Mouse (Mus musculus): Measurements from ENCODE around the gene A830031A19Rik. TPM values are rescaled to one million over a fixed set of nuclear protein-coding genes. Genes with fewer than 3 reads are reported as not detected.

Gene A830031A19Rik
- polyA plus RNA-seq, 2 experiments, result not detected

DNA sequence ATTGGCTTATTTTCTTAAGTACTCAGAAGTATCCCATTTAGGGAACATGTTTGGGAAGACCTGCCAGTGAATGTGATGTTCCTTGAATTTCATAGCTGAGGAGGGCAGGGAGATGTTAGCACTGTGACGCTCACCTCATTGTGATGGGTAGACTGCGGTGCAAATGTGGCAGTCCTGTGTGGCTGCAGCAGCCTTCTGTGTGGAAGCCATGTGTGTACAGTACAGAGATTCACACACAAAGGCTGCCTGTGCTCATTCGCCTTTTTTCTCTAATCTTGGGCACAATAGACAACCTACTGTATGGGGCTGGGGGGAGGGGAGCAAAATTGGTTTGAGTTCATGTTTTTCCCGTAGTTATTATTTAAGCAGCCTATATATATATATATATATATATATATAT, 9.7 kb upstream of the A830031A19Rik start:
- ATAC-seq (ENCODE audit: low FRiP score, low read depth) (no peak), DNase-seq (ENCODE audit: low spot score) (no peak)
- no peak for TF ChIP-seq POLR2A (IDR thresholded peaks at IDR 0.05; ENCODE audit: borderline replicate concordance, extremely low read depth, insufficient read depth, insufficient read length)
- Histone ChIP-seq H3K27ac (replicated peaks; ENCODE audit: low read depth, low read length) (no peak overlapping the region), H3K9ac (ENCODE audit: low read depth, low read length, severe bottlenecking) (no peak overlapping the region), H3K36me3 (ENCODE audit: control insufficient read depth, insufficient read depth, low read length) (peaks cover 45% of the 10 kb centered on the region), H3K4me2 (replicated peaks; ENCODE audit: low read depth, low read length, severe bottlenecking) (peak overlapping the region; percentile 22), H3K27me3 (ENCODE audit: control insufficient read depth, insufficient read depth, low read length) (no peaks in the 10 kb centered on the region), H3K9me3 (ENCODE audit: control insufficient read depth, low read length) (no peaks in the 10 kb centered on the region), H3K4me1 (ENCODE audit: control insufficient read depth, insufficient read depth, low read length) (peaks cover 19% of the 10 kb centered on the region; the same call in 1 of the 2 replicates), H3K4me3 (replicated peaks; ENCODE audit: low read length) (no peak overlapping the region)
- 58% methylated on average over 4 of the region's 4 CpGs for WGBS

DNA sequence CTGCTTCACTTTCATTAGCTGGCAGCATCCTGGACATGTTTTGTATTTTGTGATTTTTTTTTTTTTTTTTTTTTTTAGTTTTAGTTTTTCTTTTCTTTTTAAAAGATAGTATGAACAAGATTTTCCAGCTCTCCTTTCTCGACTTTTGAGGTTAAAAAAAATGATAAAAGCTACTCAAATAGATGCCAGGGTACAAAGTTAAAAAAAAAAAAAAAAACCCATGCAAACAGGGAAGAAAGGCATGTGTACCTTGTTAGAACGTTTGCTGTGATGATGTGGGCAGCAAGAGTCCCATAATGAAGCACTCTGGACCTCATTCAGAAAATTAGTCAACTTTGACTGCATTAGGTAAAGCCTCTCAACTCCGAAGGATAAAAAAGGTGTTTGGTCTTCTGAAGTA, 9.2 kb upstream of the A830031A19Rik start:
- 31% methylated on average over 3 of the region's 3 CpGs for WGBS
- peak overlapping the region; percentile 51; the same call in 1 of the 2 replicates for H3K9ac ChIP-seq (ENCODE audit: low read depth, low read length, severe bottlenecking)
- H3K27ac ChIP-seq (replicated peaks; ENCODE audit: low read depth, low read length), result no peak overlapping the region
- H3K9me3 ChIP-seq (ENCODE audit: control insufficient read depth, low read length), result no peaks in the 10 kb centered on the region
- H3K4me1 ChIP-seq (ENCODE audit: control insufficient read depth, insufficient read depth, low read length), result peaks cover 19% of the 10 kb centered on the region; the same call in 1 of the 2 replicates
- no peak for TF ChIP-seq POLR2A (IDR thresholded peaks at IDR 0.05; ENCODE audit: borderline replicate concordance, extremely low read depth, insufficient read depth, insufficient read length)
- no peaks in the 10 kb centered on the region for H3K27me3 ChIP-seq (ENCODE audit: control insufficient read depth, insufficient read depth, low read length)
- peaks cover 41% of the 10 kb centered on the region for H3K36me3 ChIP-seq (ENCODE audit: control insufficient read depth, insufficient read depth, low read length)
- peak overlapping the region; percentile 95 for H3K4me2 ChIP-seq (replicated peaks; ENCODE audit: low read depth, low read length, severe bottlenecking)
- DNase-seq (ENCODE audit: low spot score) (no peak), ATAC-seq (ENCODE audit: low FRiP score, low read depth) (no peak)
- H3K4me3 ChIP-seq (replicated peaks; ENCODE audit: low read length), result peak overlapping the region; percentile 27; the same call in 1 of the 2 replicates

GRCm38 (mm10) chr11:24083423-24083822, 8.6 kb upstream of the A830031A19Rik start:
- peaks cover 35% of the 10 kb centered on the region for H3K36me3 ChIP-seq (ENCODE audit: control insufficient read depth, insufficient read depth, low read length)
- peak overlapping the region; percentile 51 for H3K9ac ChIP-seq (ENCODE audit: low read depth, low read length, severe bottlenecking)
- ATAC-seq (ENCODE audit: low FRiP score, low read depth) (no peak), DNase-seq (ENCODE audit: low spot score) (no peak)
- TF ChIP-seq POLR2A (IDR thresholded peaks at IDR 0.05; ENCODE audit: borderline replicate concordance, extremely low read depth, insufficient read depth, insufficient read length), result no peak
- peaks cover 19% of the 10 kb centered on the region; the same call in 1 of the 2 replicates for H3K4me1 ChIP-seq (ENCODE audit: control insufficient read depth, insufficient read depth, low read length)
- 0 out of 2 replicates have a peak overlapping the region, but pooled peaks have one; percentile 3 for H3K27ac ChIP-seq (replicated peaks; ENCODE audit: low read depth, low read length)
- H3K4me2 ChIP-seq (replicated peaks; ENCODE audit: low read depth, low read length, severe bottlenecking), result peak overlapping the region; percentile 95
- H3K4me3 ChIP-seq (replicated peaks; ENCODE audit: low read length), result peak overlapping the region; percentile 27
- no peaks in the 10 kb centered on the region for H3K9me3 ChIP-seq (ENCODE audit: control insufficient read depth, low read length)
- H3K27me3 ChIP-seq (ENCODE audit: control insufficient read depth, insufficient read depth, low read length), result no peaks in the 10 kb centered on the region
- WGBS, result 39% methylated on average over 7 of the region's 7 CpGs

GRCm38 (mm10) chr11:24083076-24083405, 8.2 kb upstream of the A830031A19Rik start:
- no peaks in the 10 kb centered on the region for H3K27me3 ChIP-seq (ENCODE audit: control insufficient read depth, insufficient read depth, low read length)
- peak overlapping the region; percentile 95 for H3K4me2 ChIP-seq (replicated peaks; ENCODE audit: low read depth, low read length, severe bottlenecking)
- DNase-seq (ENCODE audit: low spot score), result no peak
- WGBS, result 17% methylated on average over 1 of the region's 1 CpGs
- no peak for ATAC-seq (ENCODE audit: low FRiP score, low read depth)
- no peak for TF ChIP-seq POLR2A (IDR thresholded peaks at IDR 0.05; ENCODE audit: borderline replicate concordance, extremely low read depth, insufficient read depth, insufficient read length)
- H3K4me1 ChIP-seq (ENCODE audit: control insufficient read depth, insufficient read depth, low read length), result peaks cover 19% of the 10 kb centered on the region; the same call in 1 of the 2 replicates
- H3K4me3 ChIP-seq (replicated peaks; ENCODE audit: low read length), result peak overlapping the region; percentile 27; the same call in 1 of the 2 replicates
- H3K9ac ChIP-seq (ENCODE audit: low read depth, low read length, severe bottlenecking), result peak overlapping the region; percentile 51; the same call in 1 of the 2 replicates
- no peaks in the 10 kb centered on the region for H3K9me3 ChIP-seq (ENCODE audit: control insufficient read depth, low read length)
- H3K36me3 ChIP-seq (ENCODE audit: control insufficient read depth, insufficient read depth, low read length), result peaks cover 31% of the 10 kb centered on the region
- 0 out of 2 replicates have a peak overlapping the region, but pooled peaks have one; percentile 3 for H3K27ac ChIP-seq (replicated peaks; ENCODE audit: low read depth, low read length)

GRCm38 (mm10) chr11:24082385-24083075, 7.7 kb upstream of the A830031A19Rik start:
- Histone ChIP-seq H3K9me3 (ENCODE audit: control insufficient read depth, low read length) (no peaks in the 10 kb centered on the region), H3K9ac (ENCODE audit: low read depth, low read length, severe bottlenecking) (peak overlapping the region; percentile 96), H3K4me2 (replicated peaks; ENCODE audit: low read depth, low read length, severe bottlenecking) (peak overlapping the region; percentile 95), H3K4me1 (ENCODE audit: control insufficient read depth, insufficient read depth, low read length) (peaks cover 19% of the 10 kb centered on the region; the same call in 1 of the 2 replicates), H3K36me3 (ENCODE audit: control insufficient read depth, insufficient read depth, low read length) (peaks cover 27% of the 10 kb centered on the region), H3K27me3 (ENCODE audit: control insufficient read depth, insufficient read depth, low read length) (no peaks in the 10 kb centered on the region), H3K4me3 (replicated peaks; ENCODE audit: low read length) (peak overlapping the region; percentile 75), H3K27ac (replicated peaks; ENCODE audit: low read depth, low read length) (peak overlapping the region; percentile 97)
- ATAC-seq (ENCODE audit: low FRiP score, low read depth) (no peak), DNase-seq (ENCODE audit: low spot score) (no peak)
- WGBS, result 10% methylated on average over 11 of the region's 11 CpGs
- no peak for TF ChIP-seq POLR2A (IDR thresholded peaks at IDR 0.05; ENCODE audit: borderline replicate concordance, extremely low read depth, insufficient read depth, insufficient read length)
